Mouse (Mus musculus) liver (tissue): ENCODE measurements at regions not wholly inside any gene's neighbourhood (a gene's known extent, or its start where the extent isn't known, plus 50 kb on each side); places are given as distances from the start of the nearest gene placed in this dataset.

ENCODE experiments used
- DNase-seq: peaks from one replicate; pipeline ENCODE4 v3.0.0-alpha.2; 2020; ENCODE audit warnings: mixed read lengths

- DNase-seq: no peak
Measured at GRCm38 (mm10) chr7:71873817-71874216, 432.6 kb downstream of the Mctp2 start.

GRCm38 (mm10) chr7:71872912-71873311 lies 433.5 kb downstream of the Mctp2 start:
- no peak for DNase-seq

- peak; percentile 18 for DNase-seq
Measured at GRCm38 (mm10) chr7:71867090-71867489, 439.3 kb downstream of the Mctp2 start.

GRCm38 (mm10) chr7:71865371-71866166 lies 440.8 kb downstream of the Mctp2 start:
- DNase-seq: no peak

GRCm38 (mm10) chr7:71852864-71853263 lies 453.5 kb downstream of the Mctp2 start:
- DNase-seq: no peak

GRCm38 (mm10) chr7:71849174-71849573 lies 457.2 kb downstream of the Mctp2 start:
- no peak for DNase-seq

GRCm38 (mm10) chr7:71837845-71838244 lies 468.6 kb downstream of the Mctp2 start:
- no peak for DNase-seq

GRCm38 (mm10) chr7:71831790-71832525 lies 474.4 kb downstream of the Mctp2 start:
- no peak for DNase-seq

GRCm38 (mm10) chr7:71829567-71829966 lies 476.8 kb downstream of the Mctp2 start:
- no peak for DNase-seq

- DNase-seq: no peak
Measured at GRCm38 (mm10) chr7:71816138-71816537, 464.9 kb upstream of the Gm10295 start.

GRCm38 (mm10) chr7:71794201-71794600 lies 442.9 kb upstream of the Gm10295 start:
- no peak for DNase-seq

- DNase-seq: no peak
Measured at GRCm38 (mm10) chr7:71788401-71788800, 437.1 kb upstream of the Gm10295 start.

- no peak for DNase-seq
Measured at GRCm38 (mm10) chr7:71782496-71782895, 431.2 kb upstream of the Gm10295 start.

GRCm38 (mm10) chr7:71749886-71750285 lies 398.6 kb upstream of the Gm10295 start:
- DNase-seq: no peak

- DNase-seq: no peak
Measured at GRCm38 (mm10) chr7:71746118-71746897, 395.0 kb upstream of the Gm10295 start.

GRCm38 (mm10) chr7:71728509-71728908 lies 377.2 kb upstream of the Gm10295 start:
- DNase-seq: no peak

- no peak for DNase-seq
Measured at GRCm38 (mm10) chr7:71708209-71708608, 356.9 kb upstream of the Gm10295 start.

GRCm38 (mm10) chr7:71706201-71706600 lies 354.9 kb upstream of the Gm10295 start:
- DNase-seq: no peak

- peak; percentile 52 for DNase-seq
Measured at GRCm38 (mm10) chr7:71705426-71706050, 354.3 kb upstream of the Gm10295 start.

- DNase-seq: no peak
Measured at GRCm38 (mm10) chr7:71704661-71705240, 353.5 kb upstream of the Gm10295 start.
